ENCODE assay signal across 8 mouse cellular contexts in the genomic region with DNA sequence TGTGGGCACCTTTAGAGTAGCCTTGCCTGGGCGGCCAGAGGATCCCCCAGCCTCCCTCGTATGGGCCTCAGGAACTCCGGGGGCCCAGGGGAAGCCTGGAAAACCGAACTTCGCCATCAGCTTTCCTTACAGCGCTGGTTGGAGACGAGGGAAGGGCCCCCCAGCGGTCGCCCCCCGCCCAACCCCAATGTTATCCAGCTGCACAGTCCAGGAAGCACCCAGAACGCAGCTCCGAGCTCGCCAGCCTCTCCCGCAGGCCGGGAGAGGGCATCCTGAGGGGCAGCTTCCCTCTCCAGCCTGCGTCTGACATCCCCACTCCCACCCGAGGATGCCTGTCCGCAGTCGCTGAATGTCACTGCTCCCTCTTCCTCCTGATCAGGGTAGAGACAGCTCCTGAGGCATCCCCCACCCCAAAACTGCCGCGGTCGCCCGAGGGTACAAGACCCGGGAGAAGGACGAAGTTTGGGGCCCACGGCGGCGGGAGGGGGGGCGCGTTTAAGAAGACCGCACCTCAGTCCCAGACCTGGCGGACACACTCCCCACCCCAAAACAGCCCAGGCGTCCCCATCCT. TPM values are rescaled to one million over a fixed set of nuclear protein-coding genes. Genes with fewer than 3 reads are reported as not detected.
DNase-seq lines count a peak whose midpoint lies in the region; ATAC-seq and TF ChIP-seq lines count a peak whose summit lies in the region.

No protein-coding gene starts in this region.

- H3K27me3 ChIP-seq in forebrain, embryonic 16.5 days (replicated peaks; ENCODE audit: control insufficient read depth, insufficient read depth, low read length) = no peaks in the 10 kb centered on the region
- H3K27me3 ChIP-seq in limb, embryonic 14.5 days (ENCODE audit: control insufficient read depth, insufficient read depth, low read length) = no peaks in the 10 kb centered on the region
- H3K27me3 ChIP-seq in midbrain, embryonic 16.5 days (ENCODE audit: control insufficient read depth, insufficient read depth, low read depth, low read length) = no peaks in the 10 kb centered on the region
- no peaks in the 10 kb centered on the region for H3K27me3 ChIP-seq in stomach, embryonic 16.5 days (ENCODE audit: control insufficient read depth, insufficient read depth, low read length)

- no peak for TF ChIP-seq POLR2A in bone marrow macrophage, adult 2 months (IDR thresholded peaks at IDR 0.05; ENCODE audit: borderline replicate concordance, low read depth, low read length)
- no peak for TF ChIP-seq POLR2A in limb, embryonic 14.5 days (IDR thresholded peaks at IDR 0.05; ENCODE audit: borderline replicate concordance, extremely low read depth, insufficient read depth, insufficient read length)

- H3K9me3 ChIP-seq in forebrain, embryonic 16.5 days (ENCODE audit: control insufficient read depth, low read length) = no peaks in the 10 kb centered on the region
- H3K9me3 ChIP-seq in limb, embryonic 14.5 days (ENCODE audit: control insufficient read depth, low read length) = no peaks in the 10 kb centered on the region
- H3K9me3 ChIP-seq in midbrain, embryonic 16.5 days (replicated peaks; ENCODE audit: control insufficient read depth, low read length, poor library complexity, severe bottlenecking) = no peaks in the 10 kb centered on the region
- H3K9me3 ChIP-seq in stomach, embryonic 16.5 days (replicated peaks; ENCODE audit: control insufficient read depth, low read length) = no peaks in the 10 kb centered on the region

- no peak overlapping the region for H3K27ac ChIP-seq in bone marrow macrophage, adult 2 months (ENCODE audit: insufficient read depth, low read depth, low read length)
- H3K27ac ChIP-seq in forebrain, embryonic 16.5 days (ENCODE audit: low read length) = peak overlapping the region; percentile 100
- H3K27ac ChIP-seq in limb, embryonic 14.5 days (replicated peaks; ENCODE audit: low read depth, low read length) = peak overlapping the region; percentile 98
- peak overlapping the region; percentile 98 for H3K27ac ChIP-seq in midbrain, embryonic 16.5 days (ENCODE audit: low read length)
- peak overlapping the region; percentile 97 for H3K27ac ChIP-seq in stomach, embryonic 16.5 days (ENCODE audit: low read length)

- under 1% methylated on average over 30 of the region's 33 CpGs for WGBS in forebrain, embryonic 16.5 days
- under 1% methylated on average over 29 of the region's 33 CpGs for WGBS in limb, embryonic 14.5 days
- under 1% methylated on average over 27 of the region's 33 CpGs for whole genome bisulfite sequencing in midbrain, embryonic 16.5 days
- WGBS in stomach, embryonic 16.5 days = under 1% methylated on average over 33 of the region's 33 CpGs

- peak overlapping the region; percentile 86 for H3K4me2 ChIP-seq in forebrain, embryonic 16.5 days (ENCODE audit: low read length)
- H3K4me2 ChIP-seq in limb, embryonic 14.5 days (replicated peaks; ENCODE audit: low read depth, low read length, severe bottlenecking) = peak overlapping the region; percentile 79
- peak overlapping the region; percentile 82 for H3K4me2 ChIP-seq in midbrain, embryonic 16.5 days (ENCODE audit: low read length)
- peak overlapping the region; percentile 81 for H3K4me2 ChIP-seq in stomach, embryonic 16.5 days (ENCODE audit: low read depth, low read length)

- no peak for ATAC-seq in forebrain, embryonic 16.5 days
- no peak for ATAC-seq in limb, embryonic 14.5 days (ENCODE audit: low FRiP score, low read depth)
- ATAC-seq in midbrain, embryonic 16.5 days = no peak
- no peak for ATAC-seq in stomach, embryonic 16.5 days (ENCODE audit: insufficient read depth, low FRiP score)

- DNase-seq in adrenal gland, adult (ENCODE audit: inconsistent age in 2 of 2, low spot score in 1 of 2) = peak; percentile 72 to 90
- no peak for DNase-seq in adrenal gland, adult 2 months
- DNase-seq in kidney, adult 11 months = peak; percentile 38
- peak; percentile 52 for DNase-seq in limb, embryonic 14.5 days (ENCODE audit: low spot score)

- peak overlapping the region; percentile 99 for H3K9ac ChIP-seq in forebrain, embryonic 16.5 days (replicated peaks; ENCODE audit: low read depth, low read length)
- H3K9ac ChIP-seq in limb, embryonic 14.5 days (ENCODE audit: low read depth, low read length, severe bottlenecking) = peak overlapping the region; percentile 84
- peak overlapping the region; percentile 99 for H3K9ac ChIP-seq in midbrain, embryonic 16.5 days (ENCODE audit: low read depth, low read length)
- H3K9ac ChIP-seq in stomach, embryonic 16.5 days (ENCODE audit: low read length) = peak overlapping the region; percentile 96

- H3K36me3 ChIP-seq in forebrain, embryonic 16.5 days (ENCODE audit: control insufficient read depth, insufficient read depth) = no peaks in the 10 kb centered on the region
- peaks cover 4% of the 10 kb centered on the region; the same call in 1 of the 2 replicates for H3K36me3 ChIP-seq in limb, embryonic 14.5 days (ENCODE audit: control insufficient read depth, insufficient read depth, low read length)
- no peaks in the 10 kb centered on the region for H3K36me3 ChIP-seq in midbrain, embryonic 16.5 days (ENCODE audit: control insufficient read depth, insufficient read depth, low read length)
- H3K36me3 ChIP-seq in stomach, embryonic 16.5 days (ENCODE audit: control insufficient read depth, insufficient read depth, low read length) = no peaks in the 10 kb centered on the region

- peaks cover 3% of the 10 kb centered on the region; the same call in 1 of the 2 replicates for H3K4me1 ChIP-seq in bone marrow macrophage, adult 2 months (ENCODE audit: control insufficient read depth, insufficient read depth, low read length)
- peaks cover 31% of the 10 kb centered on the region for H3K4me1 ChIP-seq in forebrain, embryonic 16.5 days (replicated peaks; ENCODE audit: control insufficient read depth, insufficient read depth, low read length)
- peaks cover 35% of the 10 kb centered on the region for H3K4me1 ChIP-seq in limb, embryonic 14.5 days (ENCODE audit: control insufficient read depth, insufficient read depth, low read length)
- peaks cover 16% of the 10 kb centered on the region for H3K4me1 ChIP-seq in midbrain, embryonic 16.5 days (ENCODE audit: control insufficient read depth, insufficient read depth, low read length)
- H3K4me1 ChIP-seq in stomach, embryonic 16.5 days (ENCODE audit: control insufficient read depth, insufficient read depth, low read length) = peaks cover 18% of the 10 kb centered on the region

- peak overlapping the region; percentile 99 for H3K4me3 ChIP-seq in bone marrow macrophage, adult 2 months (ENCODE audit: insufficient read depth, low read length)
- H3K4me3 ChIP-seq in forebrain, embryonic 16.5 days (replicated peaks; ENCODE audit: low read length) = peak overlapping the region; percentile 87
- H3K4me3 ChIP-seq in limb, embryonic 14.5 days (replicated peaks; ENCODE audit: low read length) = peak overlapping the region; percentile 55
- H3K4me3 ChIP-seq in midbrain, embryonic 16.5 days (ENCODE audit: low read depth, low read length) = peak overlapping the region; percentile 85
- peak overlapping the region; percentile 91 for H3K4me3 ChIP-seq in stomach, embryonic 16.5 days (replicated peaks; ENCODE audit: low read length)

- TF ChIP-seq CTCF in bone marrow macrophage, adult 2 months (IDR thresholded peaks at IDR 0.05; ENCODE audit: low read depth, low read length) = no peak

RNA-seq across cellular contexts. Expression of gene Kat6b, which starts 17.9 kb away (rescaled TPM):
- total RNA-seq in adrenal gland, adult 2 months (2021) = 10 to 100 TPM; 33.4 to 37.3 TPM
- polyA plus RNA-seq in adrenal gland, adult 2 months (2012; rRNA removed) = 9.5 and 12.3 TPM in 2 replicates
- 9.0 and 11.3 TPM in 2 replicates for polyA plus RNA-seq in bone marrow macrophage, adult 2 months (2012; ENCODE audit: insufficient read depth, insufficient read length, missing spikeins)
- 31.9 and 34.6 TPM in 2 replicates for polyA plus RNA-seq in forebrain, embryonic 16.5 days (2015; fragmentation: Nextera tagmentation; extraction: Ambion mirVana)
- 35.5 and 42.2 TPM in 2 replicates for polyA plus RNA-seq in limb, embryonic 14.5 days (2012; rRNA removed)
- 26.0 and 33.6 TPM in 2 replicates for polyA plus RNA-seq in limb, embryonic 14.5 days (2014; fragmentation: Nextera tagmentation; extraction: Ambion mirVana)
- 17.2 and 19.6 TPM in 2 replicates for polyA plus RNA-seq in midbrain, embryonic 16.5 days (2015; fragmentation: Nextera tagmentation; extraction: Ambion mirVana)
- polyA plus RNA-seq in stomach, embryonic 16.5 days (2015; fragmentation: Nextera tagmentation; extraction: Ambion mirVana) = 12.5 TPM in 2 replicates
